Mouse (Mus musculus) cerebellum, adult 11 months (tissue): ENCODE results near the gene Capn5.

Source experiments
- DNase-seq: peaks from one replicate; pipeline ENCODE4 v3.0.0; 2022

Gene Capn5

DNA sequence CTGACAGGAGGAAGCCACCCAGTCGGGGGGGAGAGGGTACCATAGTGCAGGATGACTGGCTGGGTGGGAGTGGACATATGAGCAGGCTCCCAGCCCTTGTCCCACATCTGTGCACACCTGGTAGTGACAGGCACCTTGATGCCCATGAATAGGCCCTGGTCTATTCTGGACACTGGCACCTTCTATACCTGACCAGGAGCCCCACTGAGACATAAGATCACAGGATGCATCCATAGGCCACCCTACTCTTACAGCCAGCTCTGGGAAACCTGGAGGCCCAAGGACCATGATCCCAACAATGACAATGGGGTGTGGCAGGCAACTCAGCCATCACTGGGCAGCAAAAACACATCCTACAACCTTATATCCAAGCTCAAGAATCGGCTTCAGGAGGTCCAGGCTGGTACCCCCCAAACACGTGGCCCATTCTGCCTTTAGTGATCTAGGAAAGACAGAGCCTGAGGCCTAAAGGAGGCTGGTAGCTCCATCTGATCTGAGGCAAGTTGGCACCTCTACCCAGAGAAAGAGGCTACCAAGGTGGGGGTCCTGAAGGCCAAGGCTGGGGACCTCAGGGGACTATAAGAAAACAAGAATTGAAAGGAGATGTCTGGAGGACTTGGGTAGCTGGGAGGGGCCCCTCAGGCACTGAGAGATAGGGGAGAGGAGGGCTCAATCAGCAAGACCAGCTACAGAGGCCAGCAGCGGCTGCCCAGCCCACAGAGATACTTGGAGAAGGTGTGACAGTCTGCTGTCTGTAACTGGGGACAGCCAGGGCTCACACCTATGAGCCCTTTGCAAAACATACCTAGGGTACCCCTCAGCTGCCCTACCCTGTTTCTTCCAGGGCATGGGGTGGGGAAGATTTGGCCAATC is 3.0 kb downstream of the Capn5 start:
- no peak for DNase-seq

DNA sequence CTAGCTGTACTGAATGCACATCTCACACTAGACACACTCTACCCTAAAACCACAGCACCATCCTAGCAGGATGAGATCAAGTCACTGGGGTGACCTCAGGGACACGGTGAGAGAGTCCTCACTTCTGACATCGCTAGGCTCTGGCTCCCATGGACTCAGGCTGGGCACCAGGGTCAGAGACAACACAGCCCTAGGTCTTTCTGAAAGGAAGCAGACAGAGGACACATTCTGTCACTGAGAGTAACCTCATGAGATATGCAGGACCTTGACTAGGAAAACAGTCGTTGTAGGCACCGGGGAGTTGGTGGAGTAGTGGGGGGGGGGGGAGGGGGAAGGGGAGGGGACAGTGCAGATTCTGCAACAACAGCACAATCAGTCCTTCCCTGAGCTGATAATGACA is 4.7 kb downstream of the Capn5 start:
- DNase-seq: no peak

DNA sequence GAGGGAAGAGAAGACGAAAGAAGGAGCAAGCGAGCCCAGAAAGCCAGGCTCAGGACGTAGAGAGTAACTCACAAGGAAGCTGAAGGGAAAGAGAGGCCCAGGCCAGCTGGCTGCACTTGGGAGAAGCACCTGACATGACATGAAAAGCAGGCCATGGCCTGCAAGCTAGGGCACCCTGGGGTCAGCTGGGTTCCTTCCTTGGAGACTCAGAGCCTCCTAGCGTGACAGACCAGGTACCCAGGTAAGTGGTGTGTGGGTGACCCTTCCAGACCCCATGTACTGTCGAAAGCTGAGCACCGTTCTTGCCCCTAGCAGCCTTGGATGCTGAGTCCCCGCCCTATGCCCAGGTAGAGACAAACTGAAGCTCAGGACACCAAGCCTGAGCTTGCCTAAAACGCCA is 5.4 kb downstream of the Capn5 start:
- DNase-seq: no peak

DNA sequence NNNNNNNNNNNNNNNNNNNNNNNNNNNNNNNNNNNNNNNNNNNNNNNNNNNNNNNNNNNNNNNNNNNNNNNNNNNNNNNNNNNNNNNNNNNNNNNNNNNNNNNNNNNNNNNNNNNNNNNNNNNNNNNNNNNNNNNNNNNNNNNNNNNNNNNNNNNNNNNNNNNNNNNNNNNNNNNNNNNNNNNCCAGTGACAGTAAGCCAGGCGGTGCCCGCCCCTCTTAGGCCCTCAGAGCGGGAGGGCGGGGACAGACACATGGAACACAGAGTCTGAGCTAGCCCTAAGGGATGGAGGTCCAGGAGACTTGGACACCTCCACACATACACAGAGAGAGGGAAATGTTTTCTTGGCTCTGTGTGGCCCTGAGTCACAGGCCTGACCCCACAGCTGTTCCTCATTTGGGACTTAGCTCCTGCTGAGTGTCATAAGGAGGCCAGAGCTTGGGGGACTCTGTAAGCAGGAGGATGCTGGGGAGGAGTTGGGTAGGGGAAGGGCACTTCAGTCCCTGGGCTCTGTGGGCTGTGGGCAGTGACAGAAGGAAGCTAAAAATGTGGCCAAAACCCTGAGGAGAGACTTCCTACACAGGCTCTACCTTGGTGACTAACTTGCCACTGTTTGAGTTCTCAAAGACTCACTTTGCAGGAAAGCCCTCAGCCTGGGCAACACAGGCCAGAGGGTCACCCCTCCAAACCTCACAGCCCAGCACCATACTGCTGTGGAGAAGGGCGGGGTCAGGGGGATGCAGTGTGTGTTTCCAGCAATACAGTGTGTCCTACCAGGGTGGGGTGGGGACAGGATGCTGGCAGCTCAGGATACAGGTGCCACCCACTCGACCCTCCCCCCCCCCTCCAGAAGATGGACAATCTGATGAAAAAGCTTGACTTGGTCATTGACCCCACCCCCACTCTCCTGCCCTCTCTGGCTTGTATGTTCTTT is 6.7 kb downstream of the Capn5 start:
- no peak for DNase-seq

DNA sequence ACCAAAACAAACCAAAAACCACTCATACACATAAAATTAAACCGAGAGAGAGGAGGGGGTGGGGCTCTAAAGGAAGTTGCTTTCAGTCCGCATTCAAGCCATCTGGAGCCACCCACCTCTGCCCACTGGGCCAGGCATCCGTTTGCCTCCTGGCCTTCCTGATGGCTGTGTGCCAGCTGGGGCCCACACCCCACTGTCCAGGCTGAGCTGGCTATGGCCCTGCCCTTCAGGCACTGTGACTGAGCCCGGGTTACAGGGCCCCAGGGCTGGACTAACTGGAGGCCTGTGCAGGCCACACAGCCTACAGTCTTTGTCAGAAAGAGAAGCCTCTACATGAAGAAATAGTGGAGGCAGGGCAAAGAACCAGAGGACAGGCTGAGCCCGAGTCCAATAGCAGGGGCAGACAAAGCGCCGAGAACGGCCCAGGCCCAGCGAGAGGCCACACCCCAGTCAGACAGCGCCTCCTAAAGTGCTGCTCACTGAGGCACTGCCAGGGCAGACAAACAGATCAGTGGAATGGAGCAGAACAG is 13.0 kb downstream of the Capn5 start:
- DNase-seq: no peak

DNA sequence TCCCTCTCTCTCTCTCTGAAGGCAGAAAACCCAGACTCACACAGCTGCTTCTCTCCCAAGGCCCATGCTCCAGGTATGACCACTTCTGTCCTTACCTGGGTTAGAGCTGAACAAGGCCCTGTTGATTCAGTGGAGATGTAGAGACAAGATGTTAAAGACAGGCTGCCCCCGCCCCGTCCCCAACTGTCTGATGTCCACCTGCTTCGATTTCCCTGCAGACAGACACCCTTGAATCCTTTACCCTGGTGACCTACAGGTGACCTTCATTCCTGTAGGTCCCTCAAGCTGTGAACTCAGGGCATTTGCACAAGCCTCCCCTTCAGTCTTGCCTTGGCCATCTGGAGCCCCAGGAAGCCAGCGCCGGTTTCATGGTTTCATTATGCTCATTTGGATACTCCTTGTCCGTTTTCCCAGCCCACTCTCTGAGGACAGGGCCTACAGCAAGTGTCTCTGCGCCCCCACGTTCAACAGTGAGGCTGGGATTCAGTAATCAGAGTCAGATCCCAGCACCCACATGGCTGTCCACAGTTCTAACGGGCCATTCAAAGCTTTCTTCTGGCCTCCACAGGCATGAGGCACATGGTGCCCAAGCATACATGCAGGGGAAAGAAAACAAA is 13.6 kb downstream of the Capn5 start:
- DNase-seq: no peak

DNA sequence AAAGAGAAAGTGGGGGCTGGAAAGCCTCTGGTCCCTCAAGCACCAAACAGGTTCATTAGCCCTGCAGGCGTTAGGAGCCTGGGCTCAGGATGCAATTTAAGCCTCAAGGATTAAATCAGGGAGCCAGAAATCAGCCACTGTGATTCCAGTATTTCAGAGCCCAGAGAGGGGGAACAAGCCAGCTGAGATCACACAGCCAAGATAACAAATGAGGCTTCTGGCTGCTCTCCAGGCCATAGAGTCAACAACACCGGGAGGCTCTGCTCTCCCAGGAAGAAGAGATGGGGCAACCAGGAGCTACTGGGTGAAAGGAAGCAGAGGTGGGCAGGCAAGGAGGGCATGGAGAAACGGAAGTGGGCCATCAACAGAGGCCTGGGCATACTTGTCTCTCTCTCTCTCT is 14.4 kb downstream of the Capn5 start:
- no peak for DNase-seq

DNA sequence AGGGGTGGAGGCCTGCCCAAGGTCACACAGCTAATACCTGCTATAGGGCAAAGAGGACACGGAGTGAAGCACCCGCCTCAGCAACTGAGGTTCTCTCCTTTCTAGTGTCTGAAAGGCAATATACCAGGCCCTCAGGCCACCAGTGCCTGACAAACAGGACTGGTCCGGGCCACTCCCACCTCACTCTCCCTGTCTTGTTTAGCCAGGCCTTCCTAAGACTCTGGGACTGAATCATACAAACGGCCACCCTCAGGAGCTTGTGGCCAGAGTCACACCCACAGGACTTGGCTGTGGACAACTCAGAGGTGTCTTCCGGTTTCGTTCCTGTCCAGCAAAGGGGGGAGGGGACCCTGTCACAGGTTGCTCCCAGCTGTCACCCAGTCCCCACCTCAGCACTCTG is 15.8 kb downstream of the Capn5 start:
- DNase-seq: no peak

DNA sequence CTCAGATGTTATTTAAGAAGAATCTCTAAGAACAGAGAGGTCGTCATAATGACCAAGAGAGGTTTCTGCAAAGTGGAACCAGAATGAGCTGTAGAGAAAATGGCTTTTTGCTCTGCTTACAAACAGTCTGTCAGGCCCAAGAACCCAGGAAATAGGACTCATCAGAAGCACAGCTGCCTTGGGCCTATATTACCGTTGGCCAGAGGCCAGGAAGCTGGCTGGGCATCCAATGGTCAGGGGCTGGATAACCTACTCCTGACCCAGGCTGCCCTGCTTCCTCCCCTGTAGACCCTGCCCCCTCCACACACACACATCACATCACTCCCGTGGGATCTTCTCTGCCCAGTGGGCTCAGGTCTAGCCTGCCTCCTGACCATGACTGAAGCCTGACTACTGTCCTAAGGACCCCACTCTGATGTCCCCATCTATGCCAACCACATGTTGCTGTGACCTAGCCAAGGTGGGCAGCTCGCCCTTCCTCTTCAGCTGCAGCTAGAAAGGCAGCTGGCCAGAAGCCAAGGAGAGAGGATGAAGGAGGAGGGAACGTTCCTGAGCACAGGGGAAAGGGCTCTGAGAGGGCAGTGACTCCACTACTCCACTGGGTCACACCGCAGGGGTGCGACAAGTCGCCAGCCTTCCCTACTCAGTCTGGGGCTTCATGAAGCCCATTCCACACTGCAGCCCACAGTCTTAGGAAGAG is 17.9 kb downstream of the Capn5 start:
- no peak for DNase-seq

DNA sequence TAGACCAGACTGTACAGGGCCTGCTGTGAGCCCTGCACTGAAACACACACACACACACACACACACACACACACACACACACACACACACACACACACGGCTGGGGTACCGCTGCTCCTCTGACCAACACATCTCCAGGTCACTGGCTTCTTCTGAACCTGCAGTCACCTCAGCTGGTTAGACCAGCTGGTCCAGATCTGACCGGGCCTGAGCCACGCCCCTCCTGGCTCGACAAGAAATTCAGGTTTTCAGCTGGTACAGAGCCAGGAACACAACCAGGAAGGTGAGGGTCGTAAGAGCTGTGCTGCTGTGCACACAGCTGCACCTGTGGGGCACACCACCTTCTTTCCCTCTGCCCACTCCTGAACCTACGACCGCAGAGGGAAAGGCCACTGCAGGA is 19.6 kb downstream of the Capn5 start:
- no peak for DNase-seq

DNA sequence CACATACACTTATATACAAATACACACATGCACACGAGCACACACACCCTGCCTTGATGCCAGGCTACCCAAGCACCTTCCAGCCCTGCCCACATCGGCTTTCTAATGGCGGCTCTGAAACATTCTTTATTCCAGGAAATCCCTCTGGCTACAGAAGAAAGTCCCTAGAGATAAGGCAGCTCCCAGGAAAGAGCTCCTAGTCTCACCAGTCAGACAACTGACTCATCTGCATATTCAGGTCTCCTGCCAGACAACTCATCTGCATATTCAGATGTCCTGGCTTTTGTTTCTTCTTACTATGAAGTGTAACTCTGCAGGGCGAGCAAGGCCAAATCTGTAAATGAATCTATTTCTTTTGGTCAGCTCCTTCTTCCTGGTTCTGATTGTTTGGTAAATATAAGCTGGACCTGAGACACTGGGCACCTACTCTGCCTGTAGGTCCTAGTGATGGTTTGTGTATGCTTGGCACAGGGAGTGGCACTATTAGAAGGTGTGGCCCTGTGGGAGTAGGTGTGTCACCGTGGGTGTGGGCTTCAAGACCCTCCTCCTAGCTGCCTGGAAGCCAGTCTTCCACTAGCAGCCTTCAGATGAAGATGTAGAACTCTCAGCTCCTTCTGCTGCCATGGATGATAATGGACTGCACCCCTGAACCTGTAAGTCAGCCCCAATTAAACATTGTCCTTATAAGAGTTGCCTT is 20.3 kb downstream of the Capn5 start:
- no peak for DNase-seq

DNA sequence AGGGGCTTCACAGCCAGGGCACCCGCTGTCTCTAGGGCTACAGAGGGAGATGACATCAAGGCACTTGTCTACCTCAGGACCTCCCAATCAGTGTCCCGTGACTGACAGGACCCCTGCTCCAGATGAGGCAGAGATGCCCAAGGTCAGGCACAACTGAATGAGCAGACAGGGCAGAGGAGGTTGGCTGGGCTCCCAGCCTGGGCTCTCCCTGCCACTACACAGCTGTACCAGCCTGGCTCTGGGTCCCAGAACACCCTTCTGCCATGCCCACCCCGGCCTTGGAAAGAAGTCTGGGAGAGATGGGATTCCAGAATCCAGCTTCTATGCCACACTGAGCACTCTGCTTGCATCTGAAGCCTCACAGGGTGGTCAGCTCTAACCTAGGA is 21.8 kb downstream of the Capn5 start:
- DNase-seq: no peak

DNA sequence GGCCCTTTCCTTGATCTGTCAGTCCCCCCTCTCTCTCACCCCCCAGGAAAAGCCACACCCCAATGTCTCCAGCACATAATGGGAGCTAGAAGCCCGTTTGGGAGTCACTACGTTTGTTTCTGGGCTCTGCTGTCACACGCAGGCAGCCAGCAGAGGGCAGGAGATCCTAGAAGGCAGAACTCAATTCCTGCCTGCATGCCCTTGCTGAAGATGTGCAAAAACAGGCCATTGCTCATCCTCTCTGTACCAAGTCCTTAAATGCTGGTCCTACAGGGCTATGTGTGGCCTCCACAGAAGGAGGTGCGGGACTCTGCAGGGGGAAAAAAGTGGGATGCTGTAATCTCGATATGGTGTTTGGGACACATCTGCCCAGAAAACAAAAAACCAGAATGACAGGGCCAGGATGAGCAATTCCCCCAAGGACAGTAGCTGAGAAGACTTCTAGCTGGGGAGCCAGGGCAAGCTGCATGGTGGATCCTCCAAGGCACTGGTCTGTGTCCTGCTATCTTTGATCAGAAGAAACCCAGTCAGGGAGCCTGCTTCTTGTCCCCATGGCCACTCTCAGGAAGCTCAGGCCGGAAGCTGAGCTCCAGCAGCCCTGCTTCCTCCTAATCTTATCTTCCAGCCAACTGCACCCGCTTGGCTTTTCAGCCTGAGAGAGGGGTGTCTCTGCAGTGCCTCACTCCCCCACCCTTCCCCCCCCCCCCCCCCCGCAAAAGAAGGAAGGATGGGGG is 22.4 kb downstream of the Capn5 start:
- no peak for DNase-seq

DNA sequence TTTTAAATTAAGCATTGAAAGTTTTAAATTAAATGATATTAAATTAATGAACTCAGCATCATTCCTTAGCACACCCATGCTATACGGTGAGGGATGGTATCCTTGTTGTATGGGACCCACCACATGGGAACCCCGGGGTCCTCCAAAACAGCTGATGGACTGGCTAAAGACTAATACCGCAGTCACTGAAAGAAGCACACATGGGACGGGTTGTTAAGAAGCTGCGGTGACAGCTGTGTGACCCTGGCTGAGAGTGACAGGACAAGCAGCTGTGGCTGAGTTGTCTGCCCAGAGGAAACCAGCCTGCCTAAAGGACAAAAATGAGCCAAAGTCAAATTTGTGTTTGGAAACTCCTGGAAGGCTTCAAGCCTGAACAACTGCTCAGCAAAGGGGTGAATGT is 24.2 kb downstream of the Capn5 start:
- no peak for DNase-seq

DNA sequence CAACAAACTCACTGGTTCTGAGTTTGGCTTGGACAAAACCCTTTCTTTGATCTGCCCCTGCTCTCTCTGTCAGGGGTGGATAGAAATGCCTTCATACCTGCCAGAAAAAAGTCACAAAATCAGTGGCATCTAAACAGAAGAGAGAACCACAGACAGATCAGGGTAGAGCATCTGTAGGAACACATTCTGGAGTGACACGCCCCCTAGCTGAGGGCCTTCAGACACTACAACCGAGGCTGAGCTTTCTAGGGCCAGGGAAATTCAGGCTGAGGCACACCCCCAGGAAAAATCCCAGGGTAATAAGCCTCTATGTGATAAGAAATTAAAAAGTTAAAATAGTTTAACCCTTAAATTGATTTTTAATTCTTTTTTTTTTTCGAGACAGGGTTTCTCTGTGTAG is 24.7 kb downstream of the Capn5 start:
- DNase-seq: no peak

DNA sequence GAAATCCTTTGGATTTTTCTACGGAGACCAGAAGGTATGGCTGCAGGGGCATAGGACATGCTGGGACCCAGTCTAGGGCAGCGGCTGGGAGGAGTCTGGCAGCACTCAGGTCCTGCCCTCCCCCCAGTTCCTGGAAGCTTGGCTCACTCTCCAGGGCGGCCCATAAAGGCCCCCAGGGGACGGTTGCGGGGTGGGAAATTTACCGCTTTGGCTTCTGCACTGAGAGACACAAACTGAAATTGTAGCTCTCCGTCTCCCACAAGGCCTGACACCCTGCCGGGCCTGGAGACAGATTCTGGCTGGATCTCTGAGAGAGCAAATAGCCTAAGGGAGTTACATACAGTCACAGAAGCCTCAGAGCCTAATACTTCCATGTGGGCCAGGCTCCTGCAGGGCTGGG is 25.7 kb downstream of the Capn5 start:
- no peak for DNase-seq

DNA sequence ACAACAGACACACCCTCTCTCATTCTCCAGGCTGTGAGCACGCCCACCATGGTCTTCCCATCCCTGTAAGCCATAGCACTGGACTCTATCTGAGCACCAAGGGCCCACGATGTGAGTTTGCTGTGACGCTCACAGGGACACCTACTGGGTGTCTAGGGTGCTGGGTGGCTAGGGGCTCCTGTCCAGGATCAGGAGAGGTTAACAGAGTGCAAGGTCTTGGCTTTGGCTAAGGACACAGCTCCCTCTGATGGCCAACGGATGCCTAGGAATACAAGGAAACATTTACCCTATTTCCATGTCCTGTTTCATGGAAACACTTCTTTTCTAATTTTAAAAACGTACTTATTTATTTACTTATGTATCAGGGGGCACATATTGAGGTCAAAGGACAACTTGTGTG is 27.5 kb downstream of the Capn5 start:
- DNase-seq: no peak

DNA sequence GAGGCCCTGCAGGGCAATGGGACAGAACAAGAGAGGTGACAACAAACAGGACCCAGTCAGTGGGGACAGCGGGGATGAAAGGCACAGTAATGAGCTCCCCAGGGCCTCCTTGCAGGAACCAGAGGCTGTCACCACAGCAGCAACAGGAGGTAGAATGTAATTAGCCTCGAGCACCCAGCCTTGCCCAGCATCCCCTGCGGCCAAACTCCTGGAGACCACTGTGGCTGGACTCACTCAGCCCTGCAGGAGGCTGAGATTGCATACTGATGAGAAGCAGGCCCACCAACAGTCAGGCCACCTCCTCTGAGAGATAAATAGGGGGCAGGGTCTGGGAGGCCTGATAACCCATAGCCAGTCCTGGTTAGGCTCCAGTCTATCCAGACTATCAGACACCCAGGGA is 28.3 kb downstream of the Capn5 start:
- no peak for DNase-seq

DNA sequence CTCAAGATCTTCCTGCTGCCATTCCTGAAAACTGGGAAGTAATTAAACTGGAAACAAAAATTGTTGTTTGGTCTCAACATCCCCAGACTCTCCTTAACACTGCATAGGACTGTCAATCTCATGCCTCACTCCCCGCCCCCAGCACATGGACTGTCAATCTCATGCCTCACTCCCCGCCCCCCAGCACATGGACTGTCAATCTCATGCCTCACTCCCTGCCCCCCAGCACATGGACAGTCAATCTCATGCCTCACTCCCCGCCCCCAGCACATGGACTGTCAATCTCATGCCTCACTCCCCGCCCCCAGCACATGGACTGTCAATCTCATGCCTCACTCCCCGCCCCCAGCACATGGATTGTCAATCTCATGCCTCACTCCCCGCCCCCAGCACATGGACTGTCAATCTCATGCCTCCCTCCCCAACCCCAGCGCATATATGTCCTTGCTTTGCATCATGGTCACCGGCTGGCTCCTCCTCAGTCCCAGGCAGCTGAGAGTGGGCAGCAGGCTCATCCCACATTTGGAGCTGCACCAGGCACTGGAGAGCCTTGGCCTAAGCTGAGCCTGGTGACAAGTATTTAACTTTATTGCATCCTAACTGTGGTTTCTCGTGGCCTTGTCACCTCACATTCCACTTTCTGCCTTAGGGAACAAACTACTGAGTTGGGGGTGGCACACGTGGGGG is 29.2 kb downstream of the Capn5 start:
- no peak for DNase-seq

DNA sequence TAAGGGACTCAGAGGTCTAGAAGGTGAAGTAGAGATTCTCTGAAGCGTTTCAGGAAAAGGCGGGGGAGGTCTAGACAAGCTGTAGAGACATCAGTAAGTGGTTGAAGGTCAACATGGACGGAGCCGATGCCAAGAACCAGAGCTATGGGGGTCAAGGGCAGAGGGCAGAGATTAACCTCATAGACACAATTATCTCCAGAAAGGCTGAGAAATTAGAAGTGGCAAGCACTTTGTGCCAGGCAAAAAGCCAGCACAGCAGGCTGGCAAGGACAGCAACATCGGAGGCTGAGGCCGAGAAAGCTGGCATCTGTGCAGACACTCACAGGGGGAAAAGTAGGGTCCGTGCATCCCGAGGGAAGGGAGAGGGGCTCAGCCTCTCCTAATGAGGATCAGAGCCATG is 30.3 kb downstream of the Capn5 start:
- no peak for DNase-seq

DNA sequence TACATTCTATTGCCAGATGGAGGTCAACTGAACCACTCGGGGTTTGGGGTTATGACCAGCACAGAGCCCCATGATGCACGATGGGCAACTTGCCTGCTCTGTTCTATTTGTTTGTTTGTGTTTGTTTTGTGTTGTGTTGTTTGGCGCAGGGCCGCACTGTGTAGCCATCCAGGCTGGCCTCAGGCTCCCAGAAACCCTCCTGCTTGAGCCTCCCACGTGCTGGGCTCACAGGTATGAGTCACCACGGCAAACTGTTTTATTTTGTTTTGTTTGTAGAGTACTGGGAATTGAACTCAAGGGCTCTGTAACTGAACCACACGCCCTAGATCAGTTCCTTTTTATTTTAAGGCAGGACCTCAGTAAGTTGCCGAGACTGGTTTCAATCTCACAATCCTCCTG is 31.6 kb downstream of the Capn5 start:
- no peak for DNase-seq
